Mouse (Mus musculus): ENCODE results near the gene Adarb2. TPM values are rescaled to one million over a fixed set of nuclear protein-coding genes. Genes with fewer than 3 reads are reported as not detected.

Gene Adarb2
- polyA plus RNA-seq, 1 experiment, result not detected

DNA sequence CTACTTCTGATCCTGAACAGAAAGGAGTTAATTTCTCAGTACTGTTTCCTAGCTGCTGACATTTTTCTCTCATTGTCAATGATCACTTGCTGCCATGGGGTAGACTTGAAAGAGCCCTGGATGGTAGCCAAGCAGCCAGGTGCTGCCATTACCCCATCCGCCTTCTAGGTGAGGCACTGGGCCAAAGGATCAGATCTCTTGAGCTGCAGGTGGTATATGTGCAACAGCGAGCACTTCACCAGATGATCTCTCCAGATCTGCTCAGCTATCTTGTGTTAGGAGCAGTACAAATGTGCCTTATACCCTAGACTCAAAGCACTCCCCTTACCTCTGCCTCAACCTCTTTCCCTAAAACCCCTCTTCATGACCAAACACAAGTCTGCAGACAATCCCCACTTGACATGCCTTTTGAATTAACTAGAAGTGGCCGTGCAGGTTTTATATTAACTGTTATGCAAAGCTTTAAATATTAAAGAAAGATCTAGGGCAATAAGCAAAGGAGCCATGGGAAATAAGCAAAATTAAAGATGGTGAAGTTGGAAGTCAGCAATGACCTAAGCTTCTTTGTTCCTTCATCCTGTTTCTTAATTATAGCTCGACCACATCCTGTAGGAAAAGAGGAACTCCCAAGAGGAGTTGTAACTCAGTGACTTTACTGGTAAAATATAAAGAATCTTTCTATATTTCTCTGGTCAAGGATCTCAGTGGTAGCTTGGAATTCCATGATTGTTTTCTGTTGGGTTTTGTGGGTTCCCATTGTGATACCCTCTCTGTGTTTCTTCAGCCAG, 69.7 kb downstream of the Adarb2 start:
- Histone ChIP-seq H3K4me3 (replicated peaks) (no peak overlapping the region), H3K9me3 (no peaks in the 10 kb centered on the region), H3K27me3 (replicated peaks) (no peaks in the 10 kb centered on the region), H3K4me1 (peaks cover 4% of the 10 kb centered on the region; the same call in 1 of the 2 replicates), H3K36me3 (replicated peaks; ENCODE audit: low read length) (no peaks in the 10 kb centered on the region)
- TF ChIP-seq GATA1 (IDR thresholded peaks at IDR 0.05; ENCODE audit: borderline replicate concordance, low read length) (no peak), FLI1 (IDR thresholded peaks at IDR 0.05; ENCODE audit: low read length) (no peak)

DNA sequence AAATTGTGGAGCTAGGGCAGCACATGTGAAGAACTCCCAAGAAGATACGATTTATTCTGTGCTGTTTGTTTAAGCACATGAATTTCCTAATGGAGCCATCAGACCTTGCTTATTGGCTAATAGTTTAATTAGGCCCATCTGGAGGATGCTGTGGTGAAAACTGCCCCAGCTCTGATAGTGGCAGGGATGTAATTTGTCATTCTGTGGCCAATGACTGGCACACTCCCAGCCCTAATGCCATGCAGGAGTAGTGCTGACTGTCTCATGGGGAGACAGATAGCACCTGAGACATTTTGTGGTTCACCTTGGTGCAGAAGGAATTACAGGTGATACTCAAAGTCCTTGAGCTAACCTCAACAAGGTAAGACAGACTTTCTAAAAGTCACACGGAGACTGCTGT, 80.5 kb downstream of the Adarb2 start:
- H3K9me3 ChIP-seq, result no peaks in the 10 kb centered on the region
- no peaks in the 10 kb centered on the region for H3K4me1 ChIP-seq
- TF ChIP-seq GATA1 (IDR thresholded peaks at IDR 0.05; ENCODE audit: borderline replicate concordance, low read length), result no peak
- TF ChIP-seq FLI1 (IDR thresholded peaks at IDR 0.05; ENCODE audit: low read length), result no peak
- no peak overlapping the region for H3K4me3 ChIP-seq (replicated peaks)
- H3K36me3 ChIP-seq (replicated peaks; ENCODE audit: low read length), result no peaks in the 10 kb centered on the region
- H3K27me3 ChIP-seq (replicated peaks), result no peaks in the 10 kb centered on the region

DNA sequence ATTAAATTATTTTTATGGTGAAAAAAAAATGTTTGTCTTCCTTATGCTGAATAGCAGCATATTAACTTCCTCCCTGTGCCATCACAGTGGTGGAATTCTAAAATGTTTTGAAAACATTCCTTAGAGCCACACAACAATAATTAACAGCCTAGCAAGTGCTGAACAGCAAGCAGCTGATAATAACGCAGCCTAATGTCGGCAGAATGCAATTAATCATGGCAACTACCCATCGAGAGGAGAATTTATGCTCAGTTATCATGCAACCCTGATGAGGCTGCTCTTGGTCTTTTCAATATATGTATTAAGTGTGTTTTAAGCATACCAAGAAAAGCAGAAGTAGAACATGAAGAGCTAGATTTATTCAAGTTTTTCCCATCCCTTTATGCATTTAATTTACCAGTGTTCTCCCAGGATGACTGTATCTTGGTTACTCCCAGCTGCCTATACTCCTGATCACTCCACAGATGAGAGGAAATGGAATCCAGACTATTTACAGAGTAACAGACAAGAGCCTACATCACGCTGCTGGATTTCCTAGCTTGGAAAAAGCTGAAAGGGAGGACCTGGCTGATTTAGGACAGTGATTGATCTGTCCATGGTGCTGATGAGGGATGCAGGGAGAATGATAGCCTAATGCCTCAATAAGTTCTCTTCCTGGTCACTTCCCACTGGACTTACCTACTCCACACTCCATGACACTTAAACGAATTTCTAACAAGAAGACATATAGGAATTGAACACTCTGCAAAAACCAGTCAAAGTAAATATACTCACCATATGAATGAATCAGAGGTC, 113.9 kb downstream of the Adarb2 start:
- Histone ChIP-seq H3K36me3 (replicated peaks; ENCODE audit: low read length) (no peaks in the 10 kb centered on the region), H3K27me3 (replicated peaks) (no peaks in the 10 kb centered on the region), H3K4me1 (no peaks in the 10 kb centered on the region), H3K4me3 (replicated peaks) (no peak overlapping the region), H3K9me3 (no peaks in the 10 kb centered on the region)
- TF ChIP-seq GATA1 (IDR thresholded peaks at IDR 0.05; ENCODE audit: borderline replicate concordance, low read length) (no peak), FLI1 (IDR thresholded peaks at IDR 0.05; ENCODE audit: low read length) (no peak)

GRCm38 (mm10) chr13:8333589-8334455, 131.2 kb downstream of the Adarb2 start:
- TF ChIP-seq FLI1 (IDR thresholded peaks at IDR 0.05; ENCODE audit: low read length), result no peak
- TF ChIP-seq GATA1 (IDR thresholded peaks at IDR 0.05; ENCODE audit: borderline replicate concordance, low read length), result no peak
- H3K4me1 ChIP-seq, result no peaks in the 10 kb centered on the region
- H3K4me3 ChIP-seq (replicated peaks), result no peak overlapping the region
- H3K36me3 ChIP-seq (replicated peaks; ENCODE audit: low read length), result no peaks in the 10 kb centered on the region
- no peaks in the 10 kb centered on the region for H3K27me3 ChIP-seq (replicated peaks)
- no peaks in the 10 kb centered on the region for H3K9me3 ChIP-seq

GRCm38 (mm10) chr13:8334580-8334979, 131.9 kb downstream of the Adarb2 start:
- Histone ChIP-seq H3K27me3 (replicated peaks) (no peaks in the 10 kb centered on the region), H3K4me3 (replicated peaks) (no peak overlapping the region), H3K36me3 (replicated peaks; ENCODE audit: low read length) (no peaks in the 10 kb centered on the region), H3K9me3 (no peaks in the 10 kb centered on the region), H3K4me1 (no peaks in the 10 kb centered on the region)
- no peak for TF ChIP-seq FLI1 (IDR thresholded peaks at IDR 0.05; ENCODE audit: low read length)
- TF ChIP-seq GATA1 (IDR thresholded peaks at IDR 0.05; ENCODE audit: borderline replicate concordance, low read length), result no peak

- Histone ChIP-seq H3K4me1 (no peaks in the 10 kb centered on the region), H3K9me3 (no peaks in the 10 kb centered on the region), H3K4me3 (replicated peaks) (no peak overlapping the region), H3K27me3 (replicated peaks) (no peaks in the 10 kb centered on the region), H3K36me3 (replicated peaks; ENCODE audit: low read length) (no peaks in the 10 kb centered on the region)
- TF ChIP-seq FLI1 (IDR thresholded peaks at IDR 0.05; ENCODE audit: low read length), result no peak
- TF ChIP-seq GATA1 (IDR thresholded peaks at IDR 0.05; ENCODE audit: borderline replicate concordance, low read length), result no peak
Observed at GRCm38 (mm10) chr13:8341086-8341807, 138.6 kb downstream of the Adarb2 start.

DNA sequence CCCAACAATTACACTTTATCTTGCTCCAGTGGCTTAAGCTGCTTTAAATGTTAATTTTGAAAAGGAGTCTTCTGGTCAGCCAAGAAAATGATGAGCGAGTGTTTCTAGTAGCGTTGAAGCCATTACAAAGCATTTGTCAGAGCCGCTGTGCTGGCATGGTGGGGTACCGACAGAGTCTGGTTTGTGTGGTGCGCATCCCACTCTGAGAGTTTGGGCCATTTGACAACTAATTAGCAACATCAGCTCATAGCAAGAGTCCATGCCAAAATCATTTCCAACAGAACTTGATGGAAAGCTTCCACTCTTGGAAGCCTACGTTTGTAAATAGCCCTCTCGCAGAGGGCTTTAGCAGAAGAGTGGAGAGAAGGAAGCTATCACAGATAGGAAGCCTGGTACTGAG, 144.5 kb downstream of the Adarb2 start:
- Histone ChIP-seq H3K36me3 (replicated peaks; ENCODE audit: low read length) (no peaks in the 10 kb centered on the region), H3K4me1 (no peaks in the 10 kb centered on the region), H3K4me3 (replicated peaks) (no peak overlapping the region), H3K27me3 (replicated peaks) (no peaks in the 10 kb centered on the region), H3K9me3 (no peaks in the 10 kb centered on the region)
- TF ChIP-seq GATA1 (IDR thresholded peaks at IDR 0.05; ENCODE audit: borderline replicate concordance, low read length) (no peak), FLI1 (IDR thresholded peaks at IDR 0.05; ENCODE audit: low read length) (no peak)

DNA sequence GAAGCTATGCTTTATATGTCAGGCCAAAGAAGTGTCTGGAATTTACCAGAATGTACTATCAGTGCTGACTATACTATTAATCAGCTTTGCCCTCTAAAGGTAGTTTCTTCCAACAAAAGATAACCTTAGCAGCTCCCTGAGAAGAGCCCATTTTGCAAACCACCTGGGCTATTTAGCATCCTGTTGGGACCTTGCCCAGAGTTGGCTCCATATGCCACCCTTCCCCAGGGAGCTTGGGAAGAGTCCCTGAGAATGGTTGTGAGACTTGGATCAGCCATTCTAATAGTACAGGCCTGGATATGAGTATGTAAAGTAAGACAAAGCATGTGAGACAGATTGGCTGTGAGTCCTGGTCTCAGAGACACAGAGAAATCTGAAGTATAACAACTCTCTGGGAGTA, 149.7 kb downstream of the Adarb2 start:
- Histone ChIP-seq H3K27me3 (replicated peaks) (no peaks in the 10 kb centered on the region), H3K9me3 (no peaks in the 10 kb centered on the region), H3K4me3 (replicated peaks) (no peak overlapping the region), H3K4me1 (no peaks in the 10 kb centered on the region), H3K36me3 (replicated peaks; ENCODE audit: low read length) (no peaks in the 10 kb centered on the region)
- TF ChIP-seq FLI1 (IDR thresholded peaks at IDR 0.05; ENCODE audit: low read length), result no peak
- TF ChIP-seq GATA1 (IDR thresholded peaks at IDR 0.05; ENCODE audit: borderline replicate concordance, low read length), result no peak

- Histone ChIP-seq H3K36me3 (replicated peaks; ENCODE audit: low read length) (no peaks in the 10 kb centered on the region), H3K9me3 (no peaks in the 10 kb centered on the region), H3K27me3 (replicated peaks) (no peaks in the 10 kb centered on the region), H3K4me1 (no peaks in the 10 kb centered on the region), H3K4me3 (replicated peaks) (no peak overlapping the region)
- no peak for TF ChIP-seq FLI1 (IDR thresholded peaks at IDR 0.05; ENCODE audit: low read length)
- no peak for TF ChIP-seq GATA1 (IDR thresholded peaks at IDR 0.05; ENCODE audit: borderline replicate concordance, low read length)
Observed at GRCm38 (mm10) chr13:8352952-8353351, 150.3 kb downstream of the Adarb2 start.
